Mouse (Mus musculus) ES-E14 (cell line): ENCODE results near the gene Unc5b. TPM values are rescaled to one million over a fixed set of nuclear protein-coding genes. Genes with fewer than 3 reads are reported as not detected.

ENCODE experiments used
- DNase-seq: peaks from one replicate; pipeline ENCODE4 v3.0.0-alpha.2; 2013; ENCODE audit warnings: low read depth, low spot score
- H3K27ac ChIP-seq: 2 replicates; pipeline ENCODE4 v1.5.1; 2012; ENCODE audit warnings: low read depth, mild to moderate bottlenecking, low read length, moderate library complexity, mixed read lengths; ENCODE audit not compliant: poor library complexity, insufficient read depth, severe bottlenecking
- H3K36me3 ChIP-seq: 2 replicates; pipeline ENCODE4 v1.6.1; 2012; ENCODE audit warnings: mild to moderate bottlenecking, low read length, moderate library complexity, mixed read lengths; ENCODE audit not compliant: control insufficient read depth, poor library complexity, insufficient read depth, severe bottlenecking
- H3K4me1 ChIP-seq, 2 experiments: fragments of 150-350 bp in 1 of 2; sonication (generic) in 1 of 2; 2 replicates each; pipeline ENCODE4 v1.6.1; 2012; ENCODE audit warnings: low read length in 2 of 2, mild to moderate bottlenecking in 1 of 2, mixed read lengths in 1 of 2; ENCODE audit not compliant: control insufficient read depth in 2 of 2, insufficient read depth in 2 of 2, poor library complexity in 1 of 2
- H3K4me3 ChIP-seq, 2 experiments: fragments of 150-350 bp in 1 of 2; sonication (generic) in 1 of 2; 2 replicates each; pipeline ENCODE4 v1.5.1; 2012; ENCODE audit warnings: low read length in 2 of 2, low read depth in 1 of 2, mild to moderate bottlenecking in 1 of 2, mixed read lengths in 1 of 2; ENCODE audit not compliant: insufficient read depth in 1 of 2, poor library complexity in 1 of 2, severe bottlenecking in 1 of 2
- H3K9ac ChIP-seq: 2 replicates; pipeline ENCODE4 v1.6.1; 2012; ENCODE audit warnings: low read depth, mild to moderate bottlenecking, low read length, mixed read lengths; ENCODE audit not compliant: poor library complexity, insufficient read depth, severe bottlenecking
- H3K9me3 ChIP-seq: fragments of 150-350 bp; sonication (generic); 2 replicates; pipeline ENCODE4 v1.6.1; 2012; ENCODE audit warnings: low read depth, mild to moderate bottlenecking, low read length; ENCODE audit not compliant: control insufficient read depth, insufficient read depth
- CHD2 ChIP-seq: IDR thresholded peaks from 2 replicates; pipeline ENCODE4 v1.6.1; 2014; ENCODE audit warnings: mild to moderate bottlenecking, low read depth, low read length, inconsistent platforms
- HCFC1 ChIP-seq: IDR thresholded peaks from 2 replicates; pipeline ENCODE4 v1.6.1; 2012; ENCODE audit warnings: low read length, inconsistent platforms, borderline replicate concordance; ENCODE audit not compliant: insufficient read depth
- MAFK ChIP-seq: IDR thresholded peaks from 2 replicates; pipeline ENCODE4 v1.6.1; 2014; ENCODE audit warnings: mild to moderate bottlenecking, low read depth, low read length, inconsistent platforms; ENCODE audit not compliant: insufficient read depth
- ZC3H11A ChIP-seq: IDR thresholded peaks from 2 replicates; pipeline ENCODE4 v1.6.1; 2012; ENCODE audit warnings: low read depth, mild to moderate bottlenecking, inconsistent platforms, low read length, borderline replicate concordance
- ZNF384 ChIP-seq: IDR thresholded peaks from 2 replicates; pipeline ENCODE4 v1.6.1; 2012; ENCODE audit warnings: low read depth, low read length, inconsistent platforms
- in situ Hi-C, 2 experiments: fragments of 600-800 bp; cut with MboI; formaldehyde crosslinking; loops; one replicate each; pipeline ENCODE4 v1.15.1; 2025; ENCODE audit warnings: low sequenced_read_pairs in 2 of 2, inconsistent platforms in 1 of 2; ENCODE audit not compliant: unreplicated experiment in 2 of 2
- total RNA-seq: library from RNA; depleted of rRNA; stranded (reverse); fragments of 300-350 nt; gene quantifications from 2 replicates; pipeline ENCODE4 v1.2.3, GENCODE M21; 2012

Gene Unc5b
- total RNA-seq, 1 experiment = 82.0 TPM

- Histone ChIP-seq H3K36me3 (no peaks in the 10 kb centered on the region), H3K4me3 (no peak overlapping the region), H3K9me3 (no peaks in the 10 kb centered on the region), H3K4me1 (peaks cover 0 to 40% of the 10 kb centered on the region in 2 experiments; a peak in 2 of 4 replicates), H3K27ac (no peak overlapping the region), H3K9ac (no peak overlapping the region)
- DNase-seq = no peak
- in situ Hi-C loops = loop anchor here in 1 of 2 experiments (10.0 kb wide), 1 partner anchor 322 kb away; the partner anchor contains the start of gene Sgpl1
- TF ChIP-seq ZC3H11A (no peak), ZNF384 (no peak), CHD2 (no peak), HCFC1 (no peak), MAFK (no peak)
Observed at GRCm38 (mm10) chr10:60822641-60823425, 8.5 kb downstream of the Unc5b start.

DNA sequence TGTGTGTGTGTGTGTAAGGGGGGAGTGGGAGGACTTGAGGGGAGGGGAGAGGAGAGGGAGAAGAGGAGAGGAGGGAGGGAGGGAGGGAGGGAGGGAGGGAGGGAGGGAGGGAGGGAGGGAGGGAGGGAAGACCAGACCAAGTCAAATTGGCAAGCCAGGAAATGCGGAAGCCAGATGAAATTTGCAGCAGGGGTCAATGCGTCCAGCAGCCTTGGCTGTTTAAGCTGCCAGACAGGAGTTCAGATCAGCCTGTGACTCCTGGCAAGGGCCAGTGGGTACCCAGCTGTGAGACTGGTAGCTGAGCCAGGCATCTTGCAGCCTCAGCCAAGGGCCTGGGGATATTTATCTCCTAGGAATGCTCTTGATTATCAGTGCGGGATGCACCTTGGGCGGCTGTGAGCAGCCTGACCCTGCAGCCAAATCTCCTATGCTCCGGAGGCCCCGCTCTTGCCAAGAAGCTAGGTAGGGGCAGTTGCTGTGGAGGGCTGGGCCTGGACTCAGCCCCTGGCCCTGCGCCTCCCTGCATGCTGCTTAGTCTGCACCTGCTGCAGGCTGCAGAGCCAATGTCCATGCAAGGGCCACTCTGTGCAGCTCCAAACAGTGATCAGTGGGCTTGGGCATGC lies 9.5 kb downstream of the Unc5b start:
- Histone ChIP-seq H3K4me1 (peaks cover 0 to 40% of the 10 kb centered on the region in 2 experiments; a peak in 2 of 4 replicates), H3K4me3 (no peak overlapping the region)

DNA sequence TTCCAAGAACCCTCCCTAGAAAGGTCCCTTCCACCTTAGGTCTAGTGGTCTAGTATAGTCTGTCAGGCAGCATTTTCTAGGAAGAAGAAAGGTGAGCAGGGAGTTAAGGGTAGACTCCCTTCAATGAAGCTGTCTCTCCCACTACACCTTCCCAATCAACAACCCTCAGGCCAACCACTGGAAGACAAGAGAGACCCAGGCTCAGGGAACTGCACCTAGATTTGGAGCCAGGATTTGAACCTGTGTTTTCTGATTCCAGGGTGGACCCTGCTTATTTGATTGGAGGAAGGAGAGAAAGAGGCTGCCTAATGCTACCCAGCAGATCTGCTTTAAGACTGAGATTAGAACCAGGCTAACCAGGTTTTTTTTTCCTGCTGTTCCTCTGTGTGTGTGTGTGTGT lies 10.1 kb downstream of the Unc5b start:
- H3K9ac ChIP-seq = no peak overlapping the region
- in situ Hi-C loops = loop anchor here in 1 of 2 experiments (10.0 kb wide), 1 partner anchor 323 kb away; the partner anchor contains the start of gene Sgpl1
- H3K4me1 ChIP-seq = peaks cover 0 to 44% of the 10 kb centered on the region in 2 experiments; a peak in 2 of 4 replicates
- H3K36me3 ChIP-seq = no peaks in the 10 kb centered on the region
- H3K4me3 ChIP-seq = no peak overlapping the region
- TF ChIP-seq MAFK = no peak
- TF ChIP-seq ZC3H11A = no peak
- no peak for TF ChIP-seq HCFC1
- TF ChIP-seq ZNF384 = no peak
- TF ChIP-seq CHD2 = no peak
- no peaks in the 10 kb centered on the region for H3K9me3 ChIP-seq
- H3K27ac ChIP-seq = no peak overlapping the region
- no peak for DNase-seq

More for the DNA sequence above, 9.5 kb downstream of the Unc5b start:
- DNase-seq = no peak
- in situ Hi-C loops = loop anchor here in 1 of 2 experiments (10.0 kb wide), 1 partner anchor 323 kb away; the partner anchor contains the start of gene Sgpl1
- H3K36me3 ChIP-seq = no peaks in the 10 kb centered on the region
- H3K27ac ChIP-seq = no peak overlapping the region
- no peaks in the 10 kb centered on the region for H3K9me3 ChIP-seq
- H3K9ac ChIP-seq = no peak overlapping the region
- TF ChIP-seq HCFC1 (no peak), ZNF384 (no peak), ZC3H11A (no peak), MAFK (no peak), CHD2 (no peak)

DNA sequence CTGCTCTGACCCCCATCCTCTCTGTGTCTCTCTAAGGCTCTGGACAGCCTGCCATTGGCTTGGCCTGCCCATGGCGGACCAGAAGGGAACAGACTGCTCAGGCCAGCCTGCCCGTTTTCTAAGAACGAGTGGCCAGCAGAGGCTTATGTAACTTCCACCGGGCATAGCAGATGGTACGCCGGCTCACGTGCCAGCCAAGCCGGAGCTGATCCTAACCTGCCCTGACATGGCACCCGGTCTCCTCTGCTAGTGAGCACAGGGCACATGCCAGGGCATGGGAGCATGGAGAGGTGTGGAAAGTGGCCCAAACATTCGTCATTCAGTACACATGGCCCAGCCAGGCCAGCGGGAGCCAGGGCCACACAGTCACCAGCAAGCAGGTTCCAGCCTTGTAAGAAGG lies 10.8 kb downstream of the Unc5b start:
- H3K4me3 ChIP-seq = no peak overlapping the region
- H3K9ac ChIP-seq = no peak overlapping the region
- no peaks in the 10 kb centered on the region for H3K9me3 ChIP-seq
- H3K27ac ChIP-seq = no peak overlapping the region
- TF ChIP-seq MAFK (no peak), ZNF384 (no peak), HCFC1 (no peak), CHD2 (no peak), ZC3H11A (no peak)
- H3K36me3 ChIP-seq = no peaks in the 10 kb centered on the region
- no peak for DNase-seq
- peaks cover under 1 to 43% of the 10 kb centered on the region in 2 experiments; a peak in 3 of 4 replicates for H3K4me1 ChIP-seq
- in situ Hi-C loops = loop anchor here in 1 of 2 experiments (10.0 kb wide), 1 partner anchor 324 kb away; the partner anchor contains the start of gene Sgpl1
